Mouse (Mus musculus) heart, adult 11 months (tissue): ENCODE data around the gene Taar9.
"Not testable (repeated sequence)": the region's sequence is repeated elsewhere in the genome, so short reads cannot be mapped to it uniquely, and the experiment has no call there.

Source experiments
- DNase-seq: peaks from one replicate; pipeline ENCODE4 v3.0.0; 2022

The Taar9 gene

GRCm38 (mm10) chr10:24074751-24075150, 34.6 kb downstream of the Taar9 start:
- not testable (repeated sequence) for DNase-seq

- no peak for DNase-seq
These were observed 50.3 kb downstream of the Taar9 start for GRCm38 (mm10) chr10:24058986-24059385.
